Mouse (Mus musculus) megakaryocyte-erythroid progenitor cell, adult 5 weeks (primary cell): Measurements from ENCODE around the gene Mx1. TPM values are rescaled to one million over a fixed set of nuclear protein-coding genes. Genes with fewer than 3 reads are reported as not detected.

ENCODE experiments used
- polyA plus RNA-seq: library from polyadenylated mRNA; stranded (reverse); fragments of >175 nt; gene quantifications from 2 replicates; pipeline ENCODE4 v1.2.3, GENCODE M21; 2012

Gene Mx1
- 0.78 and 1.2 TPM in 2 replicates for polyA plus RNA-seq

DNA sequence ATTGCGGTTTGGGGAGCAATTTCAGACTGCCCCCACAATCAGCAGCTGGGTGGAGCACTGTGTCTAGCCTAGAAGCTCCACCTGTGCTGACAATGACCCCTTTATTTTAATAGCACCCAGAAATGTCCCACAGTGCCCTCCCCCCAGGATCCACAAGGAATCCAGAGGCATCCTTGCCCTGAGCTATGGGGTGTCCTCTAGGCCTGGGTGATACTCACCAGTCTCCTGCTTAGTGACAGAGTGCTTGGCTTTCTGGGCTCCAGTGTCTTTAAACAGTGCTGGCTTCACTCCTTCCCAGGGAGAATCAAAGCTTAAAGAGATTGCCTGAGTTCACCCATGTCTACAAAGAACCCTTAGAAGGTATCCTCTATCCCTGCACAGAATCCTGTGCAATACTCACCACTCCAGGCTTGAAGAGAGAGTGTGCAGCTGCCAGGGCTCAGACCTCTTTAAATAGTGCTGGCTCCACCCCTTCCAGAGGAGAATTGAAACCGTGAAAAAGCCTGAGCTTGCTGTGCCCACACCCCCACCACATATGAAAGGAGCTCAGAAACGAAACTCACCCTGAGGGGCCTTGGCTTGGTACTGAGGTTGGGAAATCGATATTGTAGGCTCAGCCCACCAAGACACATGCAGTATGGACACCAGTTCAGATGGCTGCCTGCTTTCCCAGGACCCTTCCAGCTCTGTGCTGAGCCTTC is at the start of gene Mx1:
Mx1 (minus strand) TSS at position 427 of the 701 bp plus-strand sequence.

Other genes with a start within 250 kb of the Mx1 start
- gene Bace2, start 106.2 kb downstream of the Mx1 start, polyA plus RNA-seq, result 0.04 and 0.05 TPM in 2 replicates
- gene Fam3b, start 51.9 kb upstream of the Mx1 start, polyA plus RNA-seq, result not detected in 2 replicates
- gene Tmprss2, start 148.3 kb upstream of the Mx1 start, polyA plus RNA-seq, result not detected in 2 replicates